Mouse (Mus musculus) cerebellum, adult 2 months (tissue): ENCODE data around the gene Ddx58. TPM values are rescaled to one million over a fixed set of nuclear protein-coding genes. Genes with fewer than 3 reads are reported as not detected.

Experiments used
- DNase-seq, 2 experiments: peaks; one replicate each; pipeline ENCODE4 v3.0.0; 2021
- H3K27ac ChIP-seq: fragments of 200-500 bp; 2 replicates; pipeline ENCODE4 v1.5.1; 2012; ENCODE audit warnings: low read length, control low read depth, inconsistent platforms; ENCODE audit not compliant: insufficient read depth
- H3K27me3 ChIP-seq: fragments of 200-500 bp; 2 replicates; pipeline ENCODE4 v1.6.1; 2012; ENCODE audit warnings: inconsistent platforms, mild to moderate bottlenecking, low read length, moderate library complexity; ENCODE audit not compliant: control insufficient read depth, insufficient read depth
- H3K4me1 ChIP-seq: fragments of 200-500 bp; 2 replicates; pipeline ENCODE4 v1.6.1; 2011; ENCODE audit warnings: low read length; ENCODE audit not compliant: control insufficient read depth, insufficient read depth
- H3K4me3 ChIP-seq: fragments of 200-500 bp; replicated peaks from 2 replicates; pipeline ENCODE3; 2011; ENCODE audit warnings: mild to moderate bottlenecking, low read depth, low read length, control low read depth; ENCODE audit not compliant: insufficient read depth
- CTCF ChIP-seq: fragments of 200-500 bp; IDR thresholded peaks from 2 replicates; pipeline ENCODE4 v1.5.1; 2011; ENCODE audit warnings: low read depth, mild to moderate bottlenecking, control low read depth, low read length, moderate library complexity, borderline replicate concordance; ENCODE audit not compliant: insufficient read depth
- POLR2A ChIP-seq: fragments of 200-500 bp; IDR thresholded peaks from 2 replicates; pipeline ENCODE4 v1.6.1; 2011; ENCODE audit warnings: low read length, control low read depth, borderline replicate concordance; ENCODE audit not compliant: insufficient read depth
- WGBS: fragments of 180-500 bp; shearing (Covaris S2); methylation state at CpG from one replicate; pipeline ENCODE4 v1.1.7; 2018; 5-methylcytosine and 5-hydroxymethylcytosine counted together
- polyA plus RNA-seq: library from polyadenylated mRNA; depleted of rRNA; stranded (reverse); fragments of >200 nt; gene quantifications from 2 replicates; pipeline ENCODE4 v1.2.3, GENCODE M21; 2012; rRNA removed

Gene Ddx58
- polyA plus RNA-seq, 1 experiment: 4.1 TPM

DNA sequence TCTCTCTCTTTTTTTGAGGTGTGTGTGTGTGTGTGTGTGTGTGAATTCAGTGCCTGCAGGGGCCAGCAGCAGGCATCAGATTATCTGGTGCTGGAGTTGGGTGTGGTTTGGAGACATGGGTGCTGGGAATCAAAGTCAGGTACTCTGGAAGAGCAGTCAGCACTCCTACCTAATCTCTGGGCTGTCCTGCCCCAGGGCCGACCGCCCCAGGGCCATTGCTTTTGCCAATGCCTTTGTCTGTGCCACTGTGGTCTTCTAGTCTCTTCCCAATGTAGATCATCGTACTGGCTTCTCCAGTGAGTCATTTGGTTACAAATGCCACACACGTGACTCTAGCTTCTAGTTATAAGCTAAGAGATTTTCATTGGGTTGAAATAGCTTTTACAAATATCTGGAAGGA is 84.9 kb downstream of the Ddx58 start:
- TF ChIP-seq POLR2A: no peak
- TF ChIP-seq CTCF: no peak
- 93% methylated on average over 4 of the region's 4 CpGs for WGBS
- Histone ChIP-seq H3K4me3 (no peak overlapping the region), H3K27me3 (no peaks in the 10 kb centered on the region), H3K27ac (no peak overlapping the region), H3K4me1 (peaks cover 3% of the 10 kb centered on the region; the same call in 1 of the 2 replicates)
- no peak for DNase-seq

Other genes with a start within 250 kb of the Ddx58 start
- 29.4 and 32.1 TPM in 2 replicates for gene Aco1, start 96.7 kb downstream of the Ddx58 start, polyA plus RNA-seq
- 4.6 and 5.7 TPM in 2 replicates for gene Smim27, start 29.8 kb upstream of the Ddx58 start, polyA plus RNA-seq
- gene Topors, start 30.0 kb upstream of the Ddx58 start, polyA plus RNA-seq: 11.3 and 12.3 TPM in 2 replicates
- 202 and 210 TPM in 2 replicates for gene Ndufb6, start 39.6 kb upstream of the Ddx58 start, polyA plus RNA-seq
- gene Tmem215, start 232.4 kb upstream of the Ddx58 start, polyA plus RNA-seq: 0.71 and 1.1 TPM in 2 replicates